Mouse (Mus musculus): Measurements from ENCODE around the gene Srrm2. TPM values are rescaled to one million over a fixed set of nuclear protein-coding genes. Genes with fewer than 3 reads are reported as not detected.

Gene Srrm2
- total and polyA plus RNA-seq, 3 experiments: 26.7 to 383 (median 90.4) TPM

DNA sequence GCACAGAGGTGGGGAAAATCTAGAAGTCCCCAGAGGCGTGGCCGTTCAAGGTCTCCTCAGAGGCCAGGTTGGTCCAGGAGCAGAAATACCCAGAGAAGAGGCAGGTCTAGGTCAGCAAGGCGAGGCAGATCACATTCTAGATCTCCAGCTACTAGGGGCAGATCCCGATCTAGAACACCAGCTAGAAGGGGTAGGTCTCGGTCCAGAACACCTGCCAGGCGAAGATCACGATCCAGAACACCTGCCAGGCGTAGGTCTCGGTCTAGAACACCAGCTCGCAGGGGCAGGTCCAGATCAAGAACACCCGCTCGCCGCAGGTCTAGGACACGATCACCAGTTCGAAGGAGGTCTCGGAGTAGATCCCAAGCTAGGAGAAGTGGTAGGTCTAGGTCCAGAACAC, 25.3 kb downstream of the Srrm2 start:
- H3K9me3 ChIP-seq (replicated peaks; ENCODE audit: low read length): peaks cover 5% of the 10 kb centered on the region
- H3K36me3 ChIP-seq (replicated peaks in 1 of 2; ENCODE audit: control insufficient read depth in 1 of 2, insufficient read depth in 1 of 2, low read length in 1 of 2): peaks cover 84 to 99% of the 10 kb centered on the region in 2 experiments
- DNase-seq (ENCODE audit: extremely low read depth): no peak
- no peak overlapping the region for H3K4me2 ChIP-seq (ENCODE audit: insufficient read depth, low read depth, poor library complexity, severe bottlenecking)
- H3K4me1 ChIP-seq (ENCODE audit: control insufficient read depth in 1 of 2, insufficient read depth in 2 of 2): 0 out of 4 replicates have a peak, but pooled peaks cover 0 to 6% of the 10 kb centered on the region in 2 experiments
- dilution Hi-C loops (cut with MboI; ENCODE audit: extremely low pct_ligation_motif_present, extremely low pct_unique_long_range_greater_than_20kb, low sequenced_read_pairs) (no loop called here), in situ Hi-C loops (cut with MboI; ENCODE audit: low pct_ligation_motif_present, low pct_unique_long_range_greater_than_20kb, low sequenced_read_pairs) (no loop called here)
- H3K27me3 ChIP-seq (replicated peaks): no peaks in the 10 kb centered on the region
- H3K4me3 ChIP-seq (replicated peaks in 1 of 3; ENCODE audit: low read depth in 2 of 3, low read length in 2 of 3, poor library complexity in 1 of 3): no peak overlapping the region
- TF ChIP-seq RCOR1 (conservative IDR thresholded peaks at IDR 0.05; ENCODE audit: low read depth, low read length): no peak
- no peak for TF ChIP-seq ZNF384 (IDR thresholded peaks at IDR 0.05; ENCODE audit: low read depth, low read length)
- no peak for TF ChIP-seq ELF1 (IDR thresholded peaks at IDR 0.05; ENCODE audit: low read depth, low read length)
- no peak for TF ChIP-seq JUN (IDR thresholded peaks at IDR 0.05; ENCODE audit: insufficient read depth, low read depth, low read length)
- no peak for TF ChIP-seq MYC (IDR thresholded peaks at IDR 0.05; ENCODE audit: low read depth, low read length)
- TF ChIP-seq MXI1 (IDR thresholded peaks at IDR 0.05; ENCODE audit: low read depth, low read length): no peak
- TF ChIP-seq POLR2AphosphoS2 (IDR thresholded peaks at IDR 0.05; ENCODE audit: low read depth, low read length): no peak
- TF ChIP-seq RAD21 (IDR thresholded peaks at IDR 0.05; ENCODE audit: low read depth, low read length): no peak
- no peak for TF ChIP-seq ZMIZ1 (IDR thresholded peaks at IDR 0.05; ENCODE audit: low read depth, low read length)
- no peak for TF ChIP-seq USF1 (IDR thresholded peaks at IDR 0.05; ENCODE audit: low read depth, low read length)
- TF ChIP-seq ZKSCAN1 (IDR thresholded peaks at IDR 0.05; ENCODE audit: borderline replicate concordance, low read depth, low read length): no peak
- no peak for TF ChIP-seq TCF12 (IDR thresholded peaks at IDR 0.05; ENCODE audit: low read depth, low read length)
- no peak for TF ChIP-seq EP300 (IDR thresholded peaks at IDR 0.05; ENCODE audit: low read length)
- TF ChIP-seq SMC3 (IDR thresholded peaks at IDR 0.05; ENCODE audit: low read depth, low read length): no peak
- TF ChIP-seq CHD2 (IDR thresholded peaks at IDR 0.05; ENCODE audit: low read length): no peak
- no peak for TF ChIP-seq PAX5 (IDR thresholded peaks at IDR 0.05; ENCODE audit: low read length)
- no peak for TF ChIP-seq E2F4 (IDR thresholded peaks at IDR 0.05; ENCODE audit: insufficient replicate concordance, low read depth, low read length)
- no peak for TF ChIP-seq TBP (conservative IDR thresholded peaks at IDR 0.05; ENCODE audit: low read depth, low read length)
- peaks cover 54% of the 10 kb centered on the region for H3K79me2 ChIP-seq (replicated peaks; ENCODE audit: control insufficient read depth, extremely low read depth, insufficient read depth, poor library complexity, severe bottlenecking)
- H3K27ac ChIP-seq (ENCODE audit: insufficient read depth, low read depth): no peak overlapping the region
- H3K9ac ChIP-seq (ENCODE audit: insufficient read depth, low read depth): no peak overlapping the region

DNA sequence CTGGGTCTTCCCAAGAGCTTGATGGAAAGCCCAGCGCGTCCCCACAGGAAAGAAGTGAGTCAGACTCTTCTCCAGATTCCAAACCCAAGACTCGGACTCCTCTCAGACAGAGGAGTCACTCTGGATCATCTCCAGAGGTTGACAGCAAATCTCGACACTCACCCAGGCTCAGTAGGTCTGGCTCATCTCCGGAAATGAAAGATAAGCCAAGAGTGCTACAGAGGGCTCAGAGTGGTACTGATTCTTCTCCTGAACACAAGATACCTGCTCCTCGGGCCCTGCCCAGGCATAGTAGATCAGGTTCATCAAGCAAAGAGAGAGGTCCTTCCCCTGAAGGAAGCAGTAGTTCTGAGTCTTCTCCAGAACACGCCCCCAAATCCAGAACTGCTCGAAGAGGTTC, 28.2 kb downstream of the Srrm2 start:
- no peak for DNase-seq (ENCODE audit: extremely low read depth)
- Histone ChIP-seq H3K9ac (ENCODE audit: insufficient read depth, low read depth) (no peak overlapping the region), H3K27me3 (replicated peaks) (no peaks in the 10 kb centered on the region), H3K4me1 (ENCODE audit: control insufficient read depth in 1 of 2, insufficient read depth in 2 of 2) (peaks cover 0 to 9% of the 10 kb centered on the region in 2 experiments; a peak in 1 of 4 replicates), H3K9me3 (replicated peaks; ENCODE audit: low read length) (peaks cover 5% of the 10 kb centered on the region), H3K4me2 (ENCODE audit: insufficient read depth, low read depth, poor library complexity, severe bottlenecking) (no peak overlapping the region), H3K36me3 (replicated peaks in 1 of 2; ENCODE audit: control insufficient read depth in 1 of 2, insufficient read depth in 1 of 2, low read length in 1 of 2) (peaks cover 96 to 99% of the 10 kb centered on the region in 2 experiments), H3K79me2 (replicated peaks; ENCODE audit: control insufficient read depth, extremely low read depth, insufficient read depth, poor library complexity, severe bottlenecking) (peaks cover 35% of the 10 kb centered on the region), H3K4me3 (replicated peaks in 1 of 3; ENCODE audit: low read depth in 2 of 3, low read length in 2 of 3, poor library complexity in 1 of 3) (no peak overlapping the region), H3K27ac (ENCODE audit: insufficient read depth, low read depth) (no peak overlapping the region)
- in situ Hi-C loops (cut with MboI; ENCODE audit: low pct_ligation_motif_present, low pct_unique_long_range_greater_than_20kb, low sequenced_read_pairs) (no loop called here), dilution Hi-C loops (cut with MboI; ENCODE audit: extremely low pct_ligation_motif_present, extremely low pct_unique_long_range_greater_than_20kb, low sequenced_read_pairs) (no loop called here)
- TF ChIP-seq MEF2A (IDR thresholded peaks at IDR 0.05; ENCODE audit: borderline replicate concordance, low read depth, low read length) (no peak), SMC3 (IDR thresholded peaks at IDR 0.05; ENCODE audit: low read depth, low read length) (no peak), POLR2AphosphoS2 (IDR thresholded peaks at IDR 0.05; ENCODE audit: low read depth, low read length) (peak; percentile 54; the same call in 1 of the 2 replicates), UBTF (IDR thresholded peaks at IDR 0.05; ENCODE audit: low read depth, low read length) (no peak), POLR2A (IDR thresholded peaks at IDR 0.05; ENCODE audit: low read depth, low read length) (peak; percentile 31; the same call in 1 of the 2 replicates), RCOR1 (conservative IDR thresholded peaks at IDR 0.05; ENCODE audit: low read depth, low read length) (no peak), GABPA (IDR thresholded peaks at IDR 0.05; ENCODE audit: insufficient replicate concordance, low read depth, low read length) (no peak), ZMIZ1 (IDR thresholded peaks at IDR 0.05; ENCODE audit: low read depth, low read length) (no peak), E2F4 (IDR thresholded peaks at IDR 0.05; ENCODE audit: insufficient replicate concordance, low read depth, low read length) (no peak)

Measured in CH12.LX (cell line).